27 mouse cellular contexts compared by ENCODE assay signal in genomic region chr19:40616021-40616420, GRCm38 (mm10). TPM values are rescaled to one million over a fixed set of nuclear protein-coding genes. Genes with fewer than 3 reads are reported as not detected.
DNase-seq lines count a peak whose midpoint lies in the region; ATAC-seq lines count a peak whose summit lies in the region.
"Had no signal": no experiment of that assay in that cellular context is flagged by ENCODE, and none has a peak within 500 bp of the region (broad histone marks: within the 10 kb centered on the region; RNA-seq: fewer than 3 reads in every experiment).

No protein-coding gene starts in this region.

- no peaks in the 10 kb centered on the region for H3K27me3 ChIP-seq in embryonic facial prominence, embryonic 14.5 days (replicated peaks; ENCODE audit: control insufficient read depth, insufficient read depth, low read length)
- no peaks in the 10 kb centered on the region; the same call in 1 of the 2 replicates for H3K27me3 ChIP-seq in embryonic facial prominence, embryonic 10.5 days (replicated peaks; ENCODE audit: low read depth, poor library complexity, severe bottlenecking)
- H3K27me3 ChIP-seq in splenic B cell, adult 2 months (ENCODE audit: control insufficient read depth, insufficient read depth, low read length, poor library complexity, severe bottlenecking), result no peaks in the 10 kb centered on the region
- no peaks in the 10 kb centered on the region for H3K27me3 ChIP-seq in midbrain, embryonic 11.5 days (ENCODE audit: control insufficient read depth, insufficient read depth, low read length)
- H3K27me3 ChIP-seq: embryonic facial prominence, embryonic 15.5 days; forebrain, embryonic 15.5 days; midbrain, embryonic 13.5 days; neural tube, embryonic 12.5 days had no signal

- ATAC-seq in embryonic facial prominence, embryonic 14.5 days (ENCODE audit: low read depth), result no peak
- ATAC-seq in midbrain, embryonic 11.5 days (ENCODE audit: low FRiP score), result no peak
- ATAC-seq: forebrain, embryonic 15.5 days; hindbrain, postnatal 0 days; liver, postnatal 0 days; lung, postnatal 0 days; midbrain, embryonic 13.5 days had no signal

- intact Hi-C loops in left cerebral cortex, postnatal 4 days (cut with DNase I), result no loop called here

- no peak overlapping the region for H3K4me3 ChIP-seq in embryonic facial prominence, embryonic 14.5 days (ENCODE audit: low read depth, low read length)
- no peak overlapping the region for H3K4me3 ChIP-seq in embryonic facial prominence, embryonic 10.5 days
- no peak overlapping the region for H3K4me3 ChIP-seq in midbrain, embryonic 11.5 days (ENCODE audit: low read depth, low read length)
- H3K4me3 ChIP-seq: embryonic facial prominence, embryonic 15.5 days; forebrain, embryonic 15.5 days; heart, embryonic 12.5 days; midbrain, embryonic 13.5 days; neural tube, embryonic 12.5 days had no signal

- 70% methylated on average over 7 of the region's 7 CpGs for WGBS in embryonic facial prominence, embryonic 14.5 days
- WGBS in embryonic facial prominence, embryonic 10.5 days, result 89% methylated on average over 7 of the region's 7 CpGs
- WGBS in midbrain, embryonic 11.5 days, result 95% methylated on average over 7 of the region's 7 CpGs

- no peaks in the 10 kb centered on the region; the same call in 1 of the 2 replicates for H3K9me3 ChIP-seq in embryonic facial prominence, embryonic 14.5 days (ENCODE audit: control insufficient read depth, low read length)
- no peaks in the 10 kb centered on the region for H3K9me3 ChIP-seq in embryonic facial prominence, embryonic 10.5 days
- no peaks in the 10 kb centered on the region for H3K9me3 ChIP-seq in midbrain, embryonic 11.5 days (ENCODE audit: control insufficient read depth, low read length)
- H3K9me3 ChIP-seq: embryonic facial prominence, embryonic 15.5 days; forebrain, embryonic 15.5 days; heart, embryonic 12.5 days; midbrain, embryonic 13.5 days; neural tube, embryonic 12.5 days had no signal

- DNase-seq in embryonic facial prominence, embryonic 14.5 days (ENCODE audit: low spot score), result peak; percentile 25
- no peak for DNase-seq in embryonic facial prominence, embryonic 10.5 days (ENCODE audit: low spot score)
- peak; percentile 54 for DNase-seq in thymus, postnatal 0 days (ENCODE audit: low spot score)
- no peak for DNase-seq in thymus, postnatal 25 days
- peak; percentile 83 for DNase-seq in induced T-regulatory cell, adult 2 months (ENCODE audit: low read depth)
- DNase-seq in splenic B cell, adult 2 months (ENCODE audit: low read depth, low spot score), result peak; percentile 89
- no peak for DNase-seq in midbrain, embryonic 11.5 days (ENCODE audit: low spot score, missing footprints)
- no peak for DNase-seq in left cerebral cortex, postnatal 4 days
- DNase-seq: adrenal gland, postnatal 25 days; cerebellum, adult 8-10 months; cerebellum, postnatal 36 days; embryo, embryonic 11 days; gastrocnemius, postnatal 10 days; heart, postnatal 10 days; kidney, adult 18-20 months; kidney, postnatal 4 days; liver, postnatal 0 days; retina, postnatal 1 day; right cerebral cortex, postnatal 25 days had no signal

- H3K27ac ChIP-seq in embryonic facial prominence, embryonic 14.5 days (replicated peaks; ENCODE audit: low read depth, low read length), result no peak overlapping the region
- H3K27ac ChIP-seq in embryonic facial prominence, embryonic 10.5 days (replicated peaks), result no peak overlapping the region
- no peak overlapping the region for H3K27ac ChIP-seq in midbrain, embryonic 11.5 days (ENCODE audit: low read depth, low read length)
- H3K27ac ChIP-seq: embryonic facial prominence, embryonic 15.5 days; forebrain, embryonic 15.5 days; hindbrain, postnatal 0 days; midbrain, embryonic 13.5 days; neural tube, embryonic 12.5 days; stomach, postnatal 0 days had no signal

- peaks cover 4% of the 10 kb centered on the region; the same call in 1 of the 2 replicates for H3K4me1 ChIP-seq in embryonic facial prominence, embryonic 14.5 days (ENCODE audit: control insufficient read depth, insufficient read depth, low read length)
- H3K4me1 ChIP-seq in embryonic facial prominence, embryonic 10.5 days, result peaks cover 6% of the 10 kb centered on the region
- peaks cover 6% of the 10 kb centered on the region for H3K4me1 ChIP-seq in midbrain, embryonic 11.5 days (ENCODE audit: control insufficient read depth, insufficient read depth, low read length)

- H3K36me3 ChIP-seq in embryonic facial prominence, embryonic 14.5 days (ENCODE audit: control insufficient read depth, insufficient read depth, low read length), result no peaks in the 10 kb centered on the region
- H3K36me3 ChIP-seq in embryonic facial prominence, embryonic 10.5 days (replicated peaks), result no peaks in the 10 kb centered on the region
- no peaks in the 10 kb centered on the region for H3K36me3 ChIP-seq in splenic B cell, adult 2 months (ENCODE audit: control insufficient read depth, insufficient read depth, low read length, poor library complexity, severe bottlenecking)
- H3K36me3 ChIP-seq in midbrain, embryonic 11.5 days (ENCODE audit: control insufficient read depth, insufficient read depth, low read length), result no peaks in the 10 kb centered on the region
- H3K36me3 ChIP-seq: embryonic facial prominence, embryonic 15.5 days; forebrain, embryonic 15.5 days; heart, embryonic 12.5 days; midbrain, embryonic 13.5 days; neural tube, embryonic 12.5 days had no signal

- no peak overlapping the region for H3K9ac ChIP-seq in embryonic facial prominence, embryonic 14.5 days (ENCODE audit: low read depth, low read length)
- H3K9ac ChIP-seq in midbrain, embryonic 11.5 days (ENCODE audit: low read length), result no peak overlapping the region
- H3K9ac ChIP-seq: embryonic facial prominence, embryonic 15.5 days; forebrain, embryonic 15.5 days; heart, embryonic 12.5 days; liver, postnatal 0 days; midbrain, embryonic 13.5 days; neural tube, embryonic 12.5 days had no signal

- no peak overlapping the region for H3K4me2 ChIP-seq in embryonic facial prominence, embryonic 14.5 days (ENCODE audit: low read depth, low read length)
- H3K4me2 ChIP-seq in midbrain, embryonic 11.5 days, result no peak overlapping the region
- H3K4me2 ChIP-seq: embryonic facial prominence, embryonic 15.5 days; forebrain, embryonic 15.5 days; heart, embryonic 12.5 days; midbrain, embryonic 13.5 days; neural tube, embryonic 12.5 days had no signal

RNA-seq across cellular contexts. Expression of gene Entpd1, which starts 3.9 kb away (rescaled TPM):
- 15.7 and 18.3 TPM in 2 replicates for polyA plus RNA-seq in embryonic facial prominence, embryonic 14.5 days (2014; fragmentation: Nextera tagmentation; extraction: Ambion mirVana)
- 3.1 and 3.3 TPM in 2 replicates for polyA plus RNA-seq in embryonic facial prominence, embryonic 10.5 days (2016; fragmentation: Nextera tagmentation; extraction: Ambion mirVana)
- 6.6 and 7.4 TPM in 2 replicates for polyA plus RNA-seq in thymus, postnatal 0 days (2015; fragmentation: Nextera tagmentation; extraction: Ambion mirVana)
- 7.2 and 9.2 TPM in 2 replicates for polyA plus RNA-seq in midbrain, embryonic 11.5 days (2014; fragmentation: Nextera tagmentation; extraction: Ambion mirVana)
- total RNA-seq in left cerebral cortex, postnatal 4 days (2021), result 10 to 100 TPM; 11.3 to 12.3 TPM

RNA-seq across cellular contexts. Expression of gene Tctn3, which starts 4.0 kb away (rescaled TPM):
- 10.5 and 11.6 TPM in 2 replicates for polyA plus RNA-seq in embryonic facial prominence, embryonic 14.5 days (2014; fragmentation: Nextera tagmentation; extraction: Ambion mirVana)
- 10.0 and 11.5 TPM in 2 replicates for polyA plus RNA-seq in embryonic facial prominence, embryonic 10.5 days (2016; fragmentation: Nextera tagmentation; extraction: Ambion mirVana)
- polyA plus RNA-seq in thymus, postnatal 0 days (2015; fragmentation: Nextera tagmentation; extraction: Ambion mirVana), result 4.4 and 4.5 TPM in 2 replicates
- 10.9 and 12.1 TPM in 2 replicates for polyA plus RNA-seq in midbrain, embryonic 11.5 days (2014; fragmentation: Nextera tagmentation; extraction: Ambion mirVana)
- 10 to 100 TPM; 21.9 to 22.2 TPM for total RNA-seq in left cerebral cortex, postnatal 4 days (2021)

RNA-seq across cellular contexts. Expression of gene Aldh18a1, which starts 27.8 kb away (rescaled TPM):
- polyA plus RNA-seq in embryonic facial prominence, embryonic 14.5 days (2014; fragmentation: Nextera tagmentation; extraction: Ambion mirVana), result 62.5 and 73.1 TPM in 2 replicates
- 91.0 and 104 TPM in 2 replicates for polyA plus RNA-seq in embryonic facial prominence, embryonic 10.5 days (2016; fragmentation: Nextera tagmentation; extraction: Ambion mirVana)
- 28.2 and 36.1 TPM in 2 replicates for polyA plus RNA-seq in thymus, postnatal 0 days (2015; fragmentation: Nextera tagmentation; extraction: Ambion mirVana)
- polyA plus RNA-seq in midbrain, embryonic 11.5 days (2014; fragmentation: Nextera tagmentation; extraction: Ambion mirVana), result 67.0 and 75.4 TPM in 2 replicates
- total RNA-seq in left cerebral cortex, postnatal 4 days (2021), result 10 to 100 TPM; 39.7 to 42.1 TPM

Comparison
In these comparisons a context has a peak if more than half of its experiments do, and no peak if none do; other contexts are left out.
1. DNase-seq: peak in embryonic facial prominence, embryonic 14.5 days (single experiment), thymus, postnatal 0 days (single experiment), induced T-regulatory cell, adult 2 months (single experiment) and splenic B cell, adult 2 months (single experiment); none in embryonic facial prominence, embryonic 10.5 days (single experiment), thymus, postnatal 25 days (single experiment), midbrain, embryonic 11.5 days (single experiment) and left cerebral cortex, postnatal 4 days (single experiment).